Mouse (Mus musculus): ENCODE measurements at regions not wholly inside any gene's neighbourhood (a gene's known extent, or its start where the extent isn't known, plus 50 kb on each side); places are given as distances from the start of the nearest gene placed in this dataset.
"Not testable (repeated sequence)": the region's sequence is repeated elsewhere in the genome, so short reads cannot be mapped to it uniquely, and the experiment has no call there.

DNA sequence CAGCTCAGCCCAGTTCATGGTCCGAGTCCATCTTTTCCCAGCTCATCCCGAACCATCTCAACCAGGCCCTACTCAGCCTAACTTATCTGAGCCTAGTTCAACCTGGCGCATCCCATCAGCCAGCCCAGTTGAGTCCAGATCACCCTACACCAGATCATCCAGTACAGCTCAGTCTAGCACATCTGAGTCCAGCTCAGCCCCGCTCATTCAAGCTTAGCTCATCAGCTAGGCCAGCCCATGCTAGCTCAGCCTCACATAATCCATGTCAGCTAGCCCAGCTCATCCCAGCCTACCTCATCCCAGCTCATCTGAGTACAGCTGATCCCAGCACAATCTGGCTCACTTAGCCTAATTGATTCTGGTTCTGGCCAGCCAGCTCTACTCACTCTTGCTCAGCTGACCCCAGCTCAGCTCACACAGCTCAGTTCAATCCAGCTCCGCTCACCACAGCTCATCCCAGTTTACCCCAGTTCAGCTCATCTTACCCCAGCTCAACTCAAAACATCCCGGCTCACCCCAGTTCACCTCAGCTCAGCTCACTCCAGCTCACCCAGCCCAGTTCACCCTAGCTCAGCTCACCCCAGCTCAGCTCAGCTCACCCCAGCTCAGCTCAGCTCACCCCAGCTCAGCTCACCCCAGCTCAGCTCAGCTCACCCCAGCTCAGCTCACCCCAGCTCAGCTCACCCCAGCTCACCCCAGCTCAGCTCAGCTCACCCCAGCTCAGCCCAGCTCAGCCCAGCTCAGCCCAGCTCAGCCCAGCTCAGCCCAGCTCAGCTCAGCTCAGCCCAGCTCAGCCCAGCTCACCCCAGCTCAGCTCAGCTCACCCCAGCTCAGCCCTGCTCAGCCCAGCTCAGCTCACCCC lies 65.3 kb upstream of the Adam6b start:
- no peak for DNase-seq

DNA sequence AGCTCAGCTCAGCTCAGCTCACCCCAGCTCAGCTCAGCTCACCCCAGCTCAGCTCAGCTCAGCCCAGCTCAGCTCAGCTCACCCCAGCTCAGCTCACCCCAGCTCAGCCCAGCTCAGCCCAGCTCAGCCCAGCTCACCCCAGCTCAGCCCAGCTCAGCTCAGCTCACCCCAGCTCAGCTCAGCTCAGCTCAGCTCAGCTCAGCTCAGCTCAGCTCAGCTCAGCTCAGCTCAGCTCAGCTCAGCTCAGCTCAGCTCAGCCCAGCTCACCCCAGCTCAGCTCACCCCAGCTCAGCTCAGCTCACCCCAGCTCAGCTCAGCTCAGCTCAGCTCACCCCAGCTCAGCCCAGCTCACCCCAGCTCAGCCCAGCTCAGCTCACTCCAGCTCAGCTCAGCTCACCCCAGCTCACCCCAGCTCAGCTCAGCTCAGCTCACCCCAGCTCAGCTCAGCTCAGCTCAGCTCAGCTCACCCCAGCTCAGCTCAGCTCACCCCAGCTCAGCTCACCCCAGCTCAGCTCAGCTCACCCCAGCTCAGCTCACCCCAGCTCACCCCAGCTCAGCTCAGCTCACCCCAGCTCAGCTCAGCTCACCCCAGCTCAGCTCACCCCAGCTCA lies 64.6 kb upstream of the Adam6b start:
- DNase-seq, result not testable (repeated sequence)

DNA sequence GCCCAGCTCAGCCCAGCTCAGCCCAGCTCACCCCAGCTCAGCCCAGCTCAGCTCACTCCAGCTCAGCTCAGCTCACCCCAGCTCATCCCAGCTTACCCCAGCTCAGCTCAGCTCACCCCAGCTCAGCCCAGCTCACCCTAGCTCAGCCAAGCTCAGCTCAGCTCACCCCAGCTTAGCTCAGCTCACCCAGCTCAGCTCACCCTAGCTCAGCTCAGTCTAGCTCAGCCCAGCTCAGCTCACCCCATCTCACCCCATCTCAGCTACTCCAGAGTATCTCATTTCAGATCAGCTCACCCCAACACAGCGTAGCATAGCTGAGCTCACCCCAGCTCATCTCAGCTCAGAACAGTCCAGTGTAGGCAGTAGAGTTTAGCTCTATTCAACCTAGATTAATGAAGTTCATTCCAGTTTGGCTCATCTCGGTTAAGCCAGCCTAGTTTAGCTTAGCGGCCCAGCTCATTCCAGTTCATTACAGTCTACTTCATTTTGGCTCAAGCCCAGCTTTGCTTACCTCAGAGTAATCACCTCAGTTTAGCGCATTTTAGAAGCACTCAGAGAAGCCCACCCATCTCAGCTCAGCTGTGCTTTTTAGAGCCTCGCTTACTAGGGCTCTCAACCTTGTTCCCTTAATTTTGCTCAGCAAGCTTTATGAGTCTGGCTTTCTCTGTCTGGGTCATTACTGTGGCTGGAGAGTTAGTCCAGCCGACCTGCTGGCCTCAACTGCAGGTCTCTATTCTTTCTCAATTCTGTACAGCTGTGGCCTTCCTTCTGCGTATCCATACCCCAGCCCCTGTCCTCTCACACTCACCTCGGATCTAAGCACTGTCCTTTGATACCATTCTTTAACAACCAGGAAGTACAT lies 63.9 kb upstream of the Adam6b start:
- DNase-seq, result no peak

DNA sequence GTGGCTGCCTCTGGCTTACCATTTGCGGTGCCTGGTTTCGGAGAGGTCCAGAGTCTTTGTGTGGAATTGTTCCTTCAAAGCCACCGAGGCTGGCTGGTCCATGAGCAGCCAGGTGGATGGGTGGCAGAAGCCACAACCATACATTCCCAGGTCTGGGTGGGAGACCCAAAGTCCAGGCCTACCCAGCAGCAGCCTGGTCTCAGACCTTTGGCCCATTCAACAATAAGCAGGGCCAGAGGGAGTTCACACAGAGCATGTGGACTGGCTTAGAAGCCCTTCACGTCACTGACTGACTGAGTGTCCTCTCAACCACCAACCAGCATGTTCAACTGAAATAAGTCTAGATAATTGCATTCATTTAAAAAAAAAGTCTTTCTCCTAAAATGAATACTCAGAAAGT lies 62.7 kb upstream of the Adam6b start:
- DNase-seq, result no peak

DNA sequence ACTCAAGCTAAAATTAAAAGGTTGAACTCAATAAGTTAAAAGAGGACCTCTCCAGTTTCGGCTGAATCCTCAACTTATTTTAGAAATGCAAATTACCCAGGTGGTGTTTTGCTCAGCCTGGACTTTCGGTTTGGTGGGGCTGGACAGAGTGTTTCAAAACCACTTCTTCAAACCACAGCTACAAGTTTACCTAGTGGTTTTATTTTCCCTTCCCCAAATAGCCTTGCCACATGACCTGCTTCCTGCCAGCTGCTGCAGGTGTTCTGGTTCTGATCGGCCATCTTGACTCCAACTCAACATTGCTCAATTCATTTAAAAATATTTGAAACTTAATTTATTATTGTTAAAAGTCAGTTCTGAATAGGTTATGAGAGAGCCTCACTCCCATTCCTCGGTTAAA lies 62.0 kb upstream of the Adam6b start:
- no peak for DNase-seq

DNA sequence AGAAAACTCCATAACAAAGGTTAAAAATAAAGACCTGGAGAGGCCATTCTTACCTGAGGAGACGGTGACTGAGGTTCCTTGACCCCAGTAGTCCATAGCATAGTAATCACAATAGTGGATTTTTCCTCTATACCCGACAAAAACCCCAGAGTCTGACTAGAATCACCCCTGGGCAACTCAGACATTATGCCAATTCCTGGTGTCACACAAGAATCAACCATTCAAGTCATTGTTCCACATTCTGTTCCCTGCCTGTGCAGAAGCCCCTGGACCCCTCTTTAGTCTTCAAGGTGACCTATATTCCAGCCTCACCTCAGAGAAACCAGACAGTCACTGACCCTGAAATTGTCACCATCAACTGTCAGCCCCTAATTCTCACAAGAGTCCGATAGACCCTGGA lies 60.9 kb upstream of the Adam6b start:
- no peak for DNase-seq

DNA sequence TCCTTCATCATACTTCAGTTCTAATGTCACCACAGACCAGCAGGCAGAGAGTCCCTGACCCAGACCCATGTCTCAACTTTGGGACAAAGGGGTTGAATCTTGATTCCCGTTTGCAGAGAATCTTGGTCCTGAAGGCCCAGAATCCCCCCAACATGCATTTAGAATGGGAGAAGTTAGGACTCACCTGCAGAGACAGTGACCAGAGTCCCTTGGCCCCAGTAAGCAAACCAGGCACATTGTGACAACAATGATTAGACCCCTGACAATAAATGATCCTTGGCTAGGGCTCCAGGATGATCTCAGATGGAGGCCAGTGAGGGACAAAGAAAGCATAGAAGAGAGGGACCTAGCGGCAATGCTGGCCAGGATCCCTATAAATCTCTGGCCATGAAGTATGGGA lies 60.4 kb upstream of the Adam6b start:
- DNase-seq, result no peak

DNA sequence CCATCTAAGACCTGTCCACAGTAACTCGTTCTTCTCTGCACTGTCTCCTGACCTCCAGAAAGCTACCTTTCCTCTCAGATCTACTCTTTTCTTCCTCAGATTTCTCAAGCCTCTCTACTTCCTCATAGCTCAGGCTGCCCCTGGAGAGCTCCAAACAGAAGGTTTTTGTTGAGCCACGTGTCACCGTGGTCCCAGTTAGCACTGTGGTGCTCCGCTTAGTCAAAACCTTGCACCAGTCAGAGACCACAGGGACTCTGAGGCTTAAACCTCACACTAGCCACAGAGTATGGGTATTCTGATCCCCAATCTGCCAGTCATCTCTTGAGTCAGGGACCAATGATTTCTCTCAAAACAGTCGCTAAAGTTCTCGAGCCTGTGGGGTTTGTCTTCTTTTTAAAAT lies 59.0 kb upstream of the Adam6b start:
- DNase-seq, result no peak

All from kidney, postnatal 36 days (tissue).